Mouse (Mus musculus) heart, embryonic 13.5 days (tissue): ENCODE measurements around the gene Vopp1. TPM values are rescaled to one million over a fixed set of nuclear protein-coding genes. Genes with fewer than 3 reads are reported as not detected.

Experiments
- ATAC-seq: fragments of 200-750 bp; cut with Nextera tagmentation; 2 replicates; pipeline ENCODE4 v1.8.0; 2017; ENCODE audit warnings: moderate TSS enrichment; ENCODE audit not compliant: insufficient number of reproducible peaks, low FRiP score, low TSS enrichment; ENCODE audit errors: extremely low read depth
- H3K27ac ChIP-seq: fragments of 300-500 bp; sonication (generic); replicated peaks from 2 replicates; pipeline ENCODE4 v1.5.1; 2015; ENCODE audit warnings: moderate library complexity, mild to moderate bottlenecking, inconsistent platforms
- H3K27me3 ChIP-seq: fragments of 300-500 bp; sonication (generic); replicated peaks from 2 replicates; pipeline ENCODE4 v1.6.1; 2015; ENCODE audit warnings: mild to moderate bottlenecking, inconsistent platforms
- H3K36me3 ChIP-seq: fragments of 300-500 bp; sonication (generic); 2 replicates; pipeline ENCODE4 v1.6.1; 2015; ENCODE audit warnings: mild to moderate bottlenecking, inconsistent platforms
- H3K4me1 ChIP-seq: fragments of 300-500 bp; sonication (generic); 2 replicates; pipeline ENCODE4 v1.6.1; 2015; ENCODE audit warnings: inconsistent platforms
- H3K4me2 ChIP-seq: fragments of 300-500 bp; sonication (generic); 2 replicates; pipeline ENCODE4 v1.6.1; 2015; ENCODE audit warnings: inconsistent platforms, mild to moderate bottlenecking, moderate library complexity
- H3K4me3 ChIP-seq: fragments of 300-500 bp; sonication (generic); 2 replicates; pipeline ENCODE4 v1.5.1; 2015; ENCODE audit warnings: moderate library complexity, mild to moderate bottlenecking, inconsistent platforms
- H3K9ac ChIP-seq: fragments of 300-500 bp; sonication (generic); 2 replicates; pipeline ENCODE4 v1.6.1; 2015; ENCODE audit warnings: inconsistent platforms, mild to moderate bottlenecking, moderate library complexity
- H3K9me3 ChIP-seq: fragments of 300-500 bp; sonication (generic); 2 replicates; pipeline ENCODE4 v1.6.1; 2016; ENCODE audit warnings: inconsistent platforms
- WGBS: fragments of 180-500 bp; shearing (Covaris S2); methylation state at CpG from one replicate; pipeline ENCODE4 v1.1.7; 2015; ENCODE audit warnings: mixed read lengths; 5-methylcytosine and 5-hydroxymethylcytosine counted together
- polyA plus RNA-seq: library from polyadenylated mRNA; unstranded; fragments of >200 nt; fragmentation: Nextera tagmentation; extraction: Ambion mirVana; gene quantifications from 2 replicates; pipeline ENCODE4 v1.2.1, GENCODE M21; 2015

Vopp1 gene
- polyA plus RNA-seq, 1 experiment from 2014 or later, result 30.3 TPM

DNA sequence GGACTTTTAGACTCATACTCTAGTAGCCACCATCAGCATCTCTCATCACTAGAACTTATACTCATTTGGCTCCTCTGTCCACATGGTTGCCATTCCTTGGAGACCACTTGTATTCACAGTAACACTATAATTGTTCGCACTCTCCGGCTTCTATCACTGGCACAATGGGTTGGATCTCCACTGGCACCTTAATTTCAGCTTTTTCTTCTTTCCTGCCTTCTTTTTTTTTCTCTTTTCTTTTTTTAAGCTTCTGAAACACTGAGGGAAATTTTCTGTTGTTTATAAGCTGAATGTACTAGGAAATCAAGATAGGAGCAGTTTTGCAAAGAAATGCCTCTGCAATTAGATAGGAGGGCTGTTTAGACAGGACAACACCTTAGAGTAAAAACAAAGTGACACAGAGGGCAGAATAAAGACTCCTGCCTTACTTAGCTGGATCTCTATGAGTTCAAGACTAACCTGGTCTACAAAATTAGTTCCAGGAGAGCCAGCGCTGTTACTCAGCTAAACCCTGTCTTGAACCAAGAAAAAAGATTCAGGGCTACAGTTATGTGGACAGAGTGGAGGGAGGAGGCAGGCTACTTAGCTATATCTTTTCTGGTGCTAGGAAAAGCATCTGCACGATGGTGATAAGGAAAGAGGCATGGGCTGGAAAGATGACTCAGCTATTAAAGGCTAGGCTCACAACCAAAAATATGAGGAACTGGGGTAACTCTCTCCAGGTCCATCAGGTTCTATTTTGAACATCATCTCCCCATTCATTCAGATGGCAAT, 79.8 kb downstream of the Vopp1 start:
- Histone ChIP-seq H3K27me3 (no peaks in the 10 kb centered on the region), H3K36me3 (0 out of 2 replicates have a peak, but pooled peaks cover 2% of the 10 kb centered on the region), H3K9me3 (no peaks in the 10 kb centered on the region), H3K9ac (no peak overlapping the region), H3K4me3 (no peak overlapping the region), H3K27ac (peak overlapping the region; percentile 46), H3K4me2 (no peak overlapping the region), H3K4me1 (peaks cover 2% of the 10 kb centered on the region; the same call in 1 of the 2 replicates)
- ATAC-seq, result peak; percentile 87
- WGBS, result 67% methylated on average over 4 of the region's 4 CpGs

DNA sequence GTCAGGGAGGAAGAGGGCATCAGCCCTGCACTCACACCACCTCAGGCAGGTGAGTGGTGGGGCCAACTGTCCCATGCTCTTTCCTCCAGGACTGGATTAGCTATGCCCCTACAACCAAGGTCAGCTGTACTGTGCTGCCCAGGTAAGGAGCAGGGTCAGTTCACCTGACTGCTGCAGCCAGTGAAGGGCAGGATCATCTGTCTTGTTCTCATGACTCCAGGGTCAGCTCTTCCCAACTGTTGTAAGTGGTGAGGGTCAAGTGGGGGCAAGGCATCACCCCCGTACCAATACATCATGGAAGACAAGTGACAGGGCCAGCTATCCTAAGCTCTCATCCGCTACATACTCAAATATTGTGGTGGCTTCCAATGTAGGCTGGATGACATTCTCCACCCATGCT, 80.8 kb downstream of the Vopp1 start:
- WGBS, result 81% methylated on average over 2 of the region's 2 CpGs
- peak; percentile 26; the same call in 1 of the 2 replicates for ATAC-seq
- Histone ChIP-seq H3K27me3 (no peaks in the 10 kb centered on the region), H3K27ac (peak overlapping the region; percentile 39; the same call in 1 of the 2 replicates), H3K4me2 (no peak overlapping the region), H3K36me3 (peaks cover 10% of the 10 kb centered on the region; the same call in 1 of the 2 replicates), H3K4me1 (peaks cover 2% of the 10 kb centered on the region; the same call in 1 of the 2 replicates), H3K4me3 (no peak overlapping the region), H3K9ac (no peak overlapping the region), H3K9me3 (no peaks in the 10 kb centered on the region)

GRCm38 (mm10) chr6:57743333-57743732, 81.6 kb downstream of the Vopp1 start:
- peaks cover 2% of the 10 kb centered on the region; the same call in 1 of the 2 replicates for H3K4me1 ChIP-seq
- no peak for ATAC-seq
- WGBS, result 67% methylated on average over 2 of the region's 2 CpGs

DNA sequence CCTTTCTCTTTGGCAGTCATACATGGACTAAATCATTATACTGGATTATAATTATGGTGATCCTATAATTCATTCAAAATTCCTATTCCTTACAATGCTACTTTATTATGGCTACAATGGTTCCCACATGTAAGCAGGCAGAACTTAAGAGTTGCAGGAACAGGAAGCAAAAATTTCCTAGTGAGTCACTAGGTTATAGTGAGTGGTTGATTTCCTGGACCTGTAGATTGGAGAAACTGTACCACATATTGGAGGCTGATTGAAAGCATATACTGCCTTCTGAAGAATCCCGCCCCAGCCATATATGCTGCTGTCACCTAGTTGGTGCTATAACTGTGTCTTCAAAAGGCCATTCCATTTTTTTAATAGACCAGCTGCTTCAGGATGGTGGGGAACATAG, 82.2 kb downstream of the Vopp1 start:
- ATAC-seq, result no peak
- Histone ChIP-seq H3K27me3 (no peaks in the 10 kb centered on the region), H3K27ac (no peak overlapping the region), H3K4me1 (peaks cover 2% of the 10 kb centered on the region; the same call in 1 of the 2 replicates), H3K36me3 (peaks cover 20% of the 10 kb centered on the region), H3K4me3 (no peak overlapping the region), H3K9me3 (no peaks in the 10 kb centered on the region), H3K9ac (no peak overlapping the region), H3K4me2 (no peak overlapping the region)
- 68% methylated on average over 1 of the region's 1 CpGs for WGBS

More at GRCm38 (mm10) chr6:57743333-57743732, 81.6 kb downstream of the Vopp1 start:
- Histone ChIP-seq H3K27ac (no peak overlapping the region), H3K27me3 (no peaks in the 10 kb centered on the region), H3K9ac (no peak overlapping the region), H3K4me3 (no peak overlapping the region), H3K9me3 (no peaks in the 10 kb centered on the region), H3K36me3 (peaks cover 16% of the 10 kb centered on the region; the same call in 1 of the 2 replicates), H3K4me2 (no peak overlapping the region)

DNA sequence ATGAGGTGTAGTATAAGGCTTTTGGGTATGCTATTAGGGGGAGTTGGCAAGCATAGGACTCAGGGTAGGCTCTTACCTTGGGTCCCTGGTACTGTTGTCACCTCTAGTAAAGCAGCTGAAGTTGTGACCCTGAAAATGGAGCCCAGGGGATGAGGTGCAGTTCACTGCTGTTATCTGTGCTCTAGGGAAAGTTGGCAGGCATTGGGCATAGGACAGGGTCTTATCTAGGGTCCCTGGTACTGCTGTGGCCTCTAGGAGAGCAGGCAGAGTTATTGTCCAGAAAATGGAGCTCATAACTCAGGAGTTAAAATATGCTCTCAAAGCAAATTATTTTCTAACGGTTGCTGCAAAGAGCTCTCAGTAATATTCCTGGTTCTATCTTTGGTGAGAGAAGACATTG, 103.6 kb downstream of the Vopp1 start:
- H3K27me3 ChIP-seq, result no peaks in the 10 kb centered on the region
- H3K4me3 ChIP-seq, result no peak overlapping the region
- H3K27ac ChIP-seq, result no peak overlapping the region
- H3K9ac ChIP-seq, result no peak overlapping the region
- peaks cover 23% of the 10 kb centered on the region for H3K36me3 ChIP-seq
- peaks cover 6% of the 10 kb centered on the region for H3K4me1 ChIP-seq
- no peak overlapping the region for H3K4me2 ChIP-seq
- no peaks in the 10 kb centered on the region for H3K9me3 ChIP-seq
- WGBS, result 73% methylated on average over 1 of the region's 1 CpGs
- no peak for ATAC-seq

GRCm38 (mm10) chr6:57711726-57712125, 113.2 kb downstream of the Vopp1 start:
- H3K27ac ChIP-seq, result no peak overlapping the region
- H3K4me3 ChIP-seq, result no peak overlapping the region
- no peaks in the 10 kb centered on the region for H3K9me3 ChIP-seq
- H3K27me3 ChIP-seq, result no peaks in the 10 kb centered on the region
- no peaks in the 10 kb centered on the region for H3K4me1 ChIP-seq
- peaks cover 16% of the 10 kb centered on the region for H3K36me3 ChIP-seq
- ATAC-seq, result no peak
- 24% methylated on average over 1 of the region's 1 CpGs for WGBS
- H3K9ac ChIP-seq, result no peak overlapping the region
- no peak overlapping the region for H3K4me2 ChIP-seq

DNA sequence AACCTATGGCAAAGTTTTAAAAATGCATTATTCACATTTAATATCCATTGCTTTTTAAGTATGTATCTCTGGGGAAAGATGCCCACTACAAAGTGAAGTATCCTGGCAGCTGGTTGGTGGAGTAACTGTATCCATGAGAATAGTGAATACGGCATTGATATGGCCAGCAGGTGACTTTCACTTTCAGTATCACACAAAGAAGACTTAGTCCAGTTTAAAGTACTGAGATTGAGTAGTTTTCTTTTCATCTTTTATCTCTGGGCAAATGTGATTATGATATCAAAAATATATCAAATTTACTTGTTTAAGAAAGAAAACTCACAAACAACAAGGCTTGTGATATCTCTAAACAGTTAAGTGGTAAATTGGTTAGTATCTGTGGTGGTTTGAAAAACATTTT, 118.2 kb downstream of the Vopp1 start:
- Histone ChIP-seq H3K27me3 (no peaks in the 10 kb centered on the region), H3K9ac (no peak overlapping the region), H3K4me3 (no peak overlapping the region), H3K36me3 (no peaks in the 10 kb centered on the region), H3K9me3 (no peaks in the 10 kb centered on the region), H3K27ac (no peak overlapping the region), H3K4me1 (peaks cover 11% of the 10 kb centered on the region), H3K4me2 (no peak overlapping the region)
- 95% methylated on average over 1 of the region's 1 CpGs for WGBS
- ATAC-seq, result no peak

- no peaks in the 10 kb centered on the region for H3K9me3 ChIP-seq
- H3K4me2 ChIP-seq, result peak overlapping the region; percentile 82
- no peak for ATAC-seq
- peak overlapping the region; percentile 87 for H3K4me3 ChIP-seq
- 13% methylated on average over 2 of the region's 2 CpGs for WGBS
- H3K36me3 ChIP-seq, result no peaks in the 10 kb centered on the region
- H3K27me3 ChIP-seq, result no peaks in the 10 kb centered on the region
- peaks cover 13% of the 10 kb centered on the region for H3K4me1 ChIP-seq
- H3K27ac ChIP-seq, result peak overlapping the region; percentile 98
- H3K9ac ChIP-seq, result peak overlapping the region; percentile 94
Observed at GRCm38 (mm10) chr6:57703703-57704102, 121.3 kb downstream of the Vopp1 start.

DNA sequence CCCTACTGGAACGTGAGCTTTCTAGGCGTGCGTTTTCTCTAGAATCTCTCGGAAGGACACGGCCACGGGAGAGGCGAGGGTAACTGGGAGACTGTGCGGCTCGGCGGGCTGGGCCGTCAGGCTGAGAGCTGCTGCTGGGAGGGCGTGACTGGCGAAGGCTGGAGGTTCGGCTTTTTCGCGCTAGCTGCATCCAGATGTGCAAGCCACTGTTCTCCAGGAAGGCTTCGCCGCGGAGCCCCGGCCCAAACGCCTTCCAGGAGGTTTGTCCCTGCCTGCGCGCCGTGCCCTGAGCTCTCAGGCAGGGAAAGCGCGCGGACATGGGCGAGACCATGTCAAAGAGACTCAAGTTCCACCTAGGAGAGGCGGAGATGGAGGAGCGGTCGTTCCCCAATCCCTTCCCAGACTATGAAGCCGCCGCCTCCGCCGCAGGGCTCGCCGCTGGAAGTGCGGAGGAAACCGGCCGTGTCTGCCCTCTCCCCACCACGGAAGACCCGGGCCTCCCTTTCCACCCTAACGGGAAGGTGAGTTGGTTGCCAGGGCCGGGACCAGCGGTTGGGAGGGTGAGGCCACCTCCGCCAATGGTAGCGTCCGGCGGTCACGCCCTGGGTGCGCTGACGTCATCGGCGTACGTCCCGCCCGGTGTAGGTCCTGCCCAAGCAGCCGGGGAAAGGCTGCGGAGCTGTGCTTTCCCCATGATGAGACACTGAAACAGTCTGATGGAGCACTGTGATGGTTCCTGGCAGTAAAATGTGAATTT, 122.0 kb downstream of the Vopp1 start:
- no peaks in the 10 kb centered on the region for H3K9me3 ChIP-seq
- no peaks in the 10 kb centered on the region for H3K36me3 ChIP-seq
- H3K27ac ChIP-seq, result peak overlapping the region; percentile 98
- peak; percentile 99 for ATAC-seq
- peak overlapping the region; percentile 87 for H3K4me3 ChIP-seq
- peak overlapping the region; percentile 82 for H3K4me2 ChIP-seq
- peaks cover 13% of the 10 kb centered on the region for H3K4me1 ChIP-seq
- no peaks in the 10 kb centered on the region for H3K27me3 ChIP-seq
- H3K9ac ChIP-seq, result peak overlapping the region; percentile 94
- WGBS, result under 1% methylated on average over 58 of the region's 59 CpGs

DNA sequence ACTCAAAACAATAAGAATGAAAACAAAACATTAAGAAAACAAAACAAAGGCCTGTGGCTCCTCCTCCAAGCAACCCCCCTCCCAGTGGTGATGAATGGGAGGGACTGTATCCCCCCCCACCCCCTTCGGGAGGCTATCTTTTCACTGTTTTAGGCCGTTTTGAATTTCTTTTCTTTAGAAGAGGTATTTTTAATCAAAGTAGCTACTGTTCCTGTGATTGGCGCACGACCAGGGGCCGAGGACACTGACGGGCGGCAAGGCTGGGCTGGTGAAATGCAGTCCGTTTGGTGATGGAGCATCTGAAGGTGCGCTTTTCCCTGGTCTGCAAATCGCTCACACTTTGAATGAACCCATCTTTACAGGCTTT, 122.6 kb downstream of the Vopp1 start, which contains the start of gene Lancl2:
TSS of gene Lancl2 (plus strand) at position 165 of the 367 bp plus-strand sequence.
- Histone ChIP-seq H3K36me3 (no peaks in the 10 kb centered on the region), H3K4me1 (peaks cover 13% of the 10 kb centered on the region), H3K4me2 (peak within 1 kb of the TSS; percentile 82), H3K4me3 (peak within 1 kb of the TSS; percentile 87), H3K27ac (peak within 1 kb of the TSS; percentile 98), H3K9ac (peak within 1 kb of the TSS; percentile 94), H3K9me3 (no peaks in the 10 kb centered on the region), H3K27me3 (no peaks in the 10 kb centered on the region)
- ATAC-seq, result 0 out of 2 replicates have a peak, but pooled peaks have one; percentile 0
- 0% methylated on average over 10 of the region's 10 CpGs for WGBS

- 64% methylated on average over 4 of the region's 4 CpGs for WGBS
- H3K4me3 ChIP-seq, result peak overlapping the region; percentile 87; the same call in 1 of the 2 replicates
- H3K27me3 ChIP-seq, result no peaks in the 10 kb centered on the region
- H3K4me2 ChIP-seq, result peak overlapping the region; percentile 82
- no peaks in the 10 kb centered on the region for H3K36me3 ChIP-seq
- 0 out of 2 replicates have a peak overlapping the region, but pooled peaks have one; percentile 25 for H3K9ac ChIP-seq
- peaks cover 13% of the 10 kb centered on the region for H3K4me1 ChIP-seq
- no peak overlapping the region for H3K27ac ChIP-seq
- no peaks in the 10 kb centered on the region for H3K9me3 ChIP-seq
- ATAC-seq, result no peak
Observed at GRCm38 (mm10) chr6:57701686-57702085, 123.3 kb downstream of the Vopp1 start.
